Mouse (Mus musculus): ENCODE measurements at regions not wholly inside any gene's neighbourhood (a gene's known extent, or its start where the extent isn't known, plus 50 kb on each side); places are given as distances from the start of the nearest gene placed in this dataset.

DNA sequence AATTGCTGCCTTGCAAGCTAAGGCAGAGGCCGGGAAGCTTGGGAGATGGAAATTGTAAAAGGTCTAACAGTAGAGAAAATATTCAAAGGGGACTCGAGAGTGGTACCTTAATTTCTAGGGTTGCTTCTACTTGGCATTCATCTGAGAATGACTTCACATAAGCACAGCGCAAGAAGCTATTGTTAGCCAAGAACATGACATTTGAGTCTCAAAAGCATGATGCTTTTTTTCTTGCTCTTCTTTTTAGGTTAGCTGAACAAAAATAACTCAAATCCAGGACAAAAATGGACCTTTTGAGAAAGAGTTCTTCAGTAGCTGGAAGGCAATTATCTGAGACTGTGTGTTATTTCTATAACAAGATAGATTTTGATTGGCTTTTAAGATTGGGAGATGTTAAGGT is 1042.0 kb upstream of the Cited2 start:
- TF ChIP-seq POLR2A (IDR thresholded peaks at IDR 0.05; ENCODE audit: insufficient read depth, low read depth, low read length) (no peak), EP300 (IDR thresholded peaks at IDR 0.05; ENCODE audit: insufficient read depth, low read depth, low read length) (no peak)

Data from heart, adult 2 months (tissue).